7 mouse cellular contexts compared by ENCODE assay signal in the genomic region with DNA sequence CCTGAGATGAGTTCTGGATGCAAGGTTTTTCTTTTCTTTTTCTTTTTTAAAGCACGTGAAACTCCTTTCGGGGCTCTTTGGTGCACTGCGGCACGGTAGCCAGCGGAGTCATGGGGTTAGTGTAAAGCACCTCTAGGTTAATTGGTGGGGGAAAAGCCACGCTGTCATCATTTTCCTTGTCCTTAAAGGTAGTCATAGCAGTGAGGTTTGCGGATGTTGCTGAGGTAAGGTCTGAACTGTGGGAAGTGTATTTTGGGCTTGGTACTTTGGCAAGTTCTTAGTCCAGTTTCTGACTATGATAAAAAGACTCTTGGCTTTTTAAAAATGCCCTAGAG. TPM values are rescaled to one million over a fixed set of nuclear protein-coding genes. Genes with fewer than 3 reads are reported as not detected.
DNase-seq lines count a peak whose midpoint lies in the region; ATAC-seq lines count a peak whose summit lies in the region.

No protein-coding gene starts in this region.

- peak overlapping the region; percentile 85 for H3K9ac ChIP-seq in liver, embryonic 12.5 days
- H3K9ac ChIP-seq in stomach, embryonic 16.5 days (ENCODE audit: low read length) = peak overlapping the region; percentile 98

- 1% methylated on average over 7 of the region's 7 CpGs for WGBS in forebrain, embryonic 10.5 days
- 0% methylated on average over 7 of the region's 7 CpGs for WGBS in liver, embryonic 12.5 days (ENCODE audit: insufficient replicate concordance)
- under 1% methylated on average over 7 of the region's 7 CpGs for WGBS in stomach, embryonic 16.5 days

- H3K4me2 ChIP-seq in liver, embryonic 12.5 days = peak overlapping the region; percentile 90
- peak overlapping the region; percentile 61 for H3K4me2 ChIP-seq in stomach, embryonic 16.5 days (ENCODE audit: low read depth, low read length)

- H3K4me1 ChIP-seq in forebrain, embryonic 10.5 days = peaks cover 25% of the 10 kb centered on the region
- peaks cover 19% of the 10 kb centered on the region for H3K4me1 ChIP-seq in liver, embryonic 12.5 days
- H3K4me1 ChIP-seq in stomach, embryonic 16.5 days (ENCODE audit: control insufficient read depth, insufficient read depth, low read length) = peaks cover 3% of the 10 kb centered on the region; the same call in 1 of the 2 replicates

- no peaks in the 10 kb centered on the region for H3K27me3 ChIP-seq in forebrain, embryonic 10.5 days (ENCODE audit: poor library complexity, severe bottlenecking)
- no peaks in the 10 kb centered on the region for H3K27me3 ChIP-seq in liver, embryonic 12.5 days (replicated peaks)
- no peaks in the 10 kb centered on the region for H3K27me3 ChIP-seq in stomach, embryonic 16.5 days (ENCODE audit: control insufficient read depth, insufficient read depth, low read length)

- peak overlapping the region; percentile 96 for H3K4me3 ChIP-seq in forebrain, embryonic 10.5 days
- H3K4me3 ChIP-seq in liver, embryonic 12.5 days = peak overlapping the region; percentile 88
- peak overlapping the region; percentile 94 for H3K4me3 ChIP-seq in stomach, embryonic 16.5 days (replicated peaks; ENCODE audit: low read length)

- DNase-seq in thymus, postnatal 0 days (ENCODE audit: low spot score) = peak; percentile 48
- no peak for DNase-seq in thymus, postnatal 25 days
- no peak for DNase-seq in forebrain, embryonic 10.5 days (ENCODE audit: extremely low spot score, low spot score)
- no peak for DNase-seq in frontal cortex, postnatal 25 days (ENCODE audit: low spot score in 2 of 2)
- DNase-seq in spleen, postnatal 14 days (ENCODE audit: low spot score in 2 of 2) = no peak

- ATAC-seq in liver, embryonic 12.5 days = peak; percentile 13; the same call in 1 of the 2 replicates
- no peak; the same call in 1 of the 2 replicates for ATAC-seq in stomach, embryonic 16.5 days (ENCODE audit: insufficient read depth, low FRiP score)

- peak overlapping the region; percentile 98 for H3K27ac ChIP-seq in forebrain, embryonic 10.5 days
- H3K27ac ChIP-seq in liver, embryonic 12.5 days = peak overlapping the region; percentile 96
- H3K27ac ChIP-seq in stomach, embryonic 16.5 days (ENCODE audit: low read length) = peak overlapping the region; percentile 92

- H3K36me3 ChIP-seq in forebrain, embryonic 10.5 days (replicated peaks) = peaks cover 29% of the 10 kb centered on the region
- H3K36me3 ChIP-seq in liver, embryonic 12.5 days = peaks cover 11% of the 10 kb centered on the region; the same call in 1 of the 2 replicates
- no peaks in the 10 kb centered on the region for H3K36me3 ChIP-seq in stomach, embryonic 16.5 days (ENCODE audit: control insufficient read depth, insufficient read depth, low read length)

- H3K9me3 ChIP-seq in forebrain, embryonic 10.5 days = peaks cover 12% of the 10 kb centered on the region
- no peaks in the 10 kb centered on the region for H3K9me3 ChIP-seq in liver, embryonic 12.5 days (replicated peaks)
- no peaks in the 10 kb centered on the region for H3K9me3 ChIP-seq in stomach, embryonic 16.5 days (replicated peaks; ENCODE audit: control insufficient read depth, low read length)

RNA-seq across cellular contexts. Expression of gene Cep83, which starts 0.7 kb away (rescaled TPM):
- 21.1 and 23.5 TPM in 2 replicates for polyA plus RNA-seq in thymus, postnatal 0 days (2015; fragmentation: Nextera tagmentation; extraction: Ambion mirVana)
- polyA plus RNA-seq in forebrain, embryonic 10.5 days (2016; fragmentation: Nextera tagmentation; extraction: Ambion mirVana) = 18.5 and 19.1 TPM in 2 replicates
- polyA plus RNA-seq in liver, embryonic 12.5 days (2016; fragmentation: Nextera tagmentation; extraction: Ambion mirVana) = 14.7 and 15.2 TPM in 2 replicates
- polyA plus RNA-seq in stomach, embryonic 16.5 days (2015; fragmentation: Nextera tagmentation; extraction: Ambion mirVana) = 12.4 and 14.8 TPM in 2 replicates
